Mouse (Mus musculus): ENCODE data around the gene Rac2. TPM values are rescaled to one million over a fixed set of nuclear protein-coding genes. Genes with fewer than 3 reads are reported as not detected.
A peak's percentile ranks its signal among the peaks of the same experiment; 100 is the strongest.

Rac2 gene
- polyA plus RNA-seq, 1 experiment, result 187 TPM

DNA sequence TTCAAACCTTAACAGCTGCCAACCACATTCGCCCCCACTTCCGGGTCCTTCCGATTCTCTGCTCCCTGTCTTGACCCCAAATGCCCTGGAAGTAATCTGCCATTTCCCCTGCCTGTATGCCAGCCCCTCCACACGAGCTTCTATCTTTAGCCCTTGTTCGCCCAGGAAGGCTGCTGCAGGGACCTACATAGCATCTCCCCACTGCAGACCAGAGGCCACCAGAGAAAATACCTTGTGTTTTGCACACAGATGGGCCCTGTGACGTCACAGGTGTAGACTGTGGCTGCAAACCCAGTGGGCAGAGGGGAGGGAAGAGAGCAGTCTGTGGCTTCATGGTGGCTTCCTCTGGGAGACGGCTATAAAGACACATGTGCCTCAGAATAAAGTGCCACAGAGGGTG lies 54.4 kb downstream of the Rac2 start:
- Histone ChIP-seq H3K4me1 (ENCODE audit: control insufficient read depth, insufficient read depth, low read length) (peaks cover 7% of the 10 kb centered on the region; the same call in 1 of the 2 replicates), H3K4me3 (replicated peaks; ENCODE audit: extremely low read depth, low read depth, low read length) (no peak overlapping the region)
- no peak for DNase-seq
- TF ChIP-seq POLR2A (IDR thresholded peaks at IDR 0.05; ENCODE audit: borderline replicate concordance, extremely low read depth, low read depth, low read length), result no peak
- WGBS, result 42% methylated on average over 7 of the region's 7 CpGs

DNA sequence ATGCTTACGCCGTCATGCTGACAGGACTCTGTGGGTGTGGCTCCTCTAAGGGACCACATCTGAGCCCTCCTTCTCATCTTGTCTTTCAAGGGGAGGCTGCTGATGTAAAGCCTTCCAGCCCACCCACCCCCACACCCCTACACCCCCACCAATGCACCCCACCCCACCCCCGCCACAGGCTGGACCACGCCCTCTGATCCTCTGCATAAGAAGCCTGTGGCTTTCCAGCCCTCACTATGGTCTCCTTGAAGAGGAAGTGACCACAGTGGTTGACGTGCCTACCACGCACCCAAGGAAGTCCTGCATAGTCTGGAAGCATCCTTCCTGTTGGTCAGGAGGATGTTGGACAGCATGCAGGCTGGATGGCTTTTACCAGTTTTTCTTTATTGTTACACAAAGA lies 56.8 kb downstream of the Rac2 start:
- 63% methylated on average over 6 of the region's 6 CpGs for WGBS
- no peak for TF ChIP-seq POLR2A (IDR thresholded peaks at IDR 0.05; ENCODE audit: borderline replicate concordance, extremely low read depth, low read depth, low read length)
- TF ChIP-seq CTCF (IDR thresholded peaks at IDR 0.05; ENCODE audit: insufficient read depth, low read length), result no peak
- DNase-seq, result no peak
- Histone ChIP-seq H3K4me1 (ENCODE audit: control insufficient read depth, insufficient read depth, low read length) (peaks cover 7% of the 10 kb centered on the region; the same call in 1 of the 2 replicates), H3K4me3 (replicated peaks; ENCODE audit: extremely low read depth, low read depth, low read length) (no peak overlapping the region)

DNA sequence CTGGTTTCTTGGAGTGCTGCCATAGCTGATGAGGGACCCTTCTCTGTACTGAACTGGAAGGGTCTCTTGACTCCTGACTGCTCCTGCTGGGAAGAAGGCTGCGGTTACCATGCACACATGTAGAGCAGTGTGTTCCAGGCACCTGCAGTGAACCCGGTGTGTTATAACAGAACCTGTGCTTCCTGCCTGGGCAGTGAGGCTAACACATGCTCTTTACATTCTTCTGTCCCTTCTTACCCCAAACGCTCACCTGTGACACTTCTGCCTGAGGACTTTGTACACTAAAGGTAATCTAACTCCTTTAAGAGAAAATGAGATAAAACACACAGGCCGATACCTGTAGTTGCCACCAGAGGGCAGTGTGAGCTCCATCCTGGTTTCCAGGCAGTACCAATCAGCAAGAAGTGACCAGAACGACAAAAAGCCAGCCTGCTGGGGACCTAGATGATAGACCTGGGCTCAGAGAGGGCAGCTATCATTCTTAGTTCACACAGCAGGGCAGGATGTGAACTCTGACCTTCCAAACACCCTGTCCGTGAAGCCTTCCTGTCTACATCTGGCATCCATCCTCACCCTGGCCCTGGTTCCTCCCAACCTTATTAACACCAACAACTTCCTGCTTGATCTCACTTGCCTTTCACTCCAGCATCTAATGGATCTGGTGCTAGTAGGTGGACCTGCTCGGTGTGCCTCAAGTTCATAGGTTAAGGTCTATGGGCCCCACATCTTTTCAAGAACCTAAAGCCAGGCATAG lies 58.0 kb downstream of the Rac2 start:
- Histone ChIP-seq H3K4me3 (replicated peaks; ENCODE audit: extremely low read depth, low read depth, low read length) (no peak overlapping the region), H3K4me1 (ENCODE audit: control insufficient read depth, insufficient read depth, low read length) (0 out of 2 replicates have a peak, but pooled peaks cover 2% of the 10 kb centered on the region)
- 23% methylated on average over 7 of the region's 7 CpGs for WGBS
- peak; percentile 81 for DNase-seq
- TF ChIP-seq CTCF (IDR thresholded peaks at IDR 0.05; ENCODE audit: insufficient read depth, low read length) (peak; percentile 94), POLR2A (IDR thresholded peaks at IDR 0.05; ENCODE audit: borderline replicate concordance, extremely low read depth, low read depth, low read length) (no peak)

DNA sequence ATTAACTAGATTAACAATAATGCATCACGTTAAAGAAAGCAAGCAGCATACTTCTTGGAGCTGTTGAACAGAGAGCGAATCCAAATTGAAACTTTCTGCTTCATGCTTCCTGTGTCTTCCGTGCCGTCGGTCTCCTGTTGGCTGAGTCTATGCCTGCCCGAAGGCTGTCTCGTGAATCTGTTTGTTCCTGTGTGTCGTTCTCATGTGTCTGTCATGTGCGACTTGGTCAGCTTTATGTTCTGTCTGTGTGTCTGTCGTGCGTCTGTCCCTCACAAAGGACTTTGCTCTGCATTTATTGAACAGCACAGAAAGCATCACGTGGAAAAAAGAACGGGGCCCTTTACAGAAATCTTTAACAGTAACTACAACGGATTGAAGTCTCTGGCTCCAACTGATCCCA lies 59.6 kb downstream of the Rac2 start:
- TF ChIP-seq POLR2A (IDR thresholded peaks at IDR 0.05; ENCODE audit: borderline replicate concordance, extremely low read depth, low read depth, low read length), result no peak
- TF ChIP-seq CTCF (IDR thresholded peaks at IDR 0.05; ENCODE audit: insufficient read depth, low read length), result no peak
- 0 out of 2 replicates have a peak, but pooled peaks cover 2% of the 10 kb centered on the region for H3K4me1 ChIP-seq (ENCODE audit: control insufficient read depth, insufficient read depth, low read length)
- WGBS, result 84% methylated on average over 14 of the region's 14 CpGs
- DNase-seq, result no peak
- no peak overlapping the region for H3K4me3 ChIP-seq (replicated peaks; ENCODE audit: extremely low read depth, low read depth, low read length)

- no peak for DNase-seq
- Histone ChIP-seq H3K4me1 (ENCODE audit: control insufficient read depth, insufficient read depth, low read length) (0 out of 2 replicates have a peak, but pooled peaks cover 2% of the 10 kb centered on the region), H3K4me3 (replicated peaks; ENCODE audit: extremely low read depth, low read depth, low read length) (no peak overlapping the region)
- TF ChIP-seq POLR2A (IDR thresholded peaks at IDR 0.05; ENCODE audit: borderline replicate concordance, extremely low read depth, low read depth, low read length), result no peak
- TF ChIP-seq CTCF (IDR thresholded peaks at IDR 0.05; ENCODE audit: insufficient read depth, low read length), result no peak
- 67% methylated on average over 7 of the region's 7 CpGs for WGBS
Observed at GRCm38 (mm10) chr15:78511951-78512350, 60.6 kb downstream of the Rac2 start.

DNA sequence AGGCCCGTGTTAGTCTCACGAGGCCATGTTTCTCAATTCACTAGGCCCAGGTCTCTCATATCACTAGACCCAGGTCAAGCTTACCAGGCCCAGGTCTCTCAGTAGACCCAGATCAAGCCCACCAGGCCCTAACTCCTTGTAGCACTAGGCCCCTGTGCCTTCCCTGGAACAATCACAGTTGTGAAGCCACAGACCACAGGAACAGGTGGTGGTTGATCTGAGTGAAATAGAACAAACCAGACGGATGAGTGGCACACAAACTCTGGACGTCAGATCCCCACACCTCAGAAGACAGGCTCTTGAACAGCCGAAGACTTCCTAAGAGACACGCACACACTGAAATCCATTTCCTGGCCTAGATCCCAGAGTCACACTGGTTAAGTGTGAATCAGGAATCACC lies 61.8 kb downstream of the Rac2 start:
- TF ChIP-seq POLR2A (IDR thresholded peaks at IDR 0.05; ENCODE audit: borderline replicate concordance, extremely low read depth, low read depth, low read length) (no peak), CTCF (IDR thresholded peaks at IDR 0.05; ENCODE audit: insufficient read depth, low read length) (no peak)
- no peak for DNase-seq
- 0 out of 2 replicates have a peak, but pooled peaks cover 2% of the 10 kb centered on the region for H3K4me1 ChIP-seq (ENCODE audit: control insufficient read depth, insufficient read depth, low read length)
- no peak overlapping the region for H3K4me3 ChIP-seq (replicated peaks; ENCODE audit: extremely low read depth, low read depth, low read length)
- WGBS, result 67% methylated on average over 6 of the region's 6 CpGs

- DNase-seq, result no peak
- Histone ChIP-seq H3K4me3 (replicated peaks; ENCODE audit: extremely low read depth, low read depth, low read length) (no peak overlapping the region), H3K4me1 (ENCODE audit: control insufficient read depth, insufficient read depth, low read length) (0 out of 2 replicates have a peak, but pooled peaks cover 2% of the 10 kb centered on the region)
- TF ChIP-seq POLR2A (IDR thresholded peaks at IDR 0.05; ENCODE audit: borderline replicate concordance, extremely low read depth, low read depth, low read length) (no peak), CTCF (IDR thresholded peaks at IDR 0.05; ENCODE audit: insufficient read depth, low read length) (no peak)
- WGBS, result 62% methylated on average over 8 of the region's 8 CpGs
Observed at GRCm38 (mm10) chr15:78510121-78510576, 62.4 kb downstream of the Rac2 start.

DNA sequence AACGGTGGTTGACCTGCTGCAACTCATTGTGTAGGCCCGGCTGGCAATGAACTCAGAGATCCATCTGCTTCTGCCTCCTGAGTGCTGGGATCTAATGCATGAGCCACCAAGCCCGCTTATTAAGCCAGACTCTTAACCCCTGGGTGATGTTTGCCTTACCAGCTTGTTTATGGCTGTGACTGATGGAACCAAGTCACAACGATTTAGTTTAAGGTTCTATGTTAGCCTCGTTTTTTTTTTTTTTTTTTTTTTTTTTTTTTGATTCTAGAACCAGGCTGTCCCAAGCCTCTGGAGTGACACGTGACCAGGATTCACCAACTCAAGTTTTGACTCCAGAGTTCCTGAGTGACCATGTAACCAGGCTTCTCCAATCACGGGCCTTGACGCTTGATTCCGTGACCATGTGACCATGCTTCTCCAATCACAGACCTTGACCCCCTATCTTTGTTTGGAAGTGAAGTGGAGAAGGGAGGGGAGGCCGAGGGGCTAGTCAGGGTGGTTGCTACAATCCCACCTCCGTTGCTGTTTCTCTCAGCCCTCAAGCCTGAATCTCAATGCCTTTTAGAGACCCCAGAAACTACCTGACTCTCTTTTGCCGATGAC lies 63.2 kb downstream of the Rac2 start:
- no peak for TF ChIP-seq POLR2A (IDR thresholded peaks at IDR 0.05; ENCODE audit: borderline replicate concordance, extremely low read depth, low read depth, low read length)
- TF ChIP-seq CTCF (IDR thresholded peaks at IDR 0.05; ENCODE audit: insufficient read depth, low read length), result no peak
- Histone ChIP-seq H3K4me1 (ENCODE audit: control insufficient read depth, insufficient read depth, low read length) (no peaks in the 10 kb centered on the region), H3K4me3 (replicated peaks; ENCODE audit: extremely low read depth, low read depth, low read length) (no peak overlapping the region)
- DNase-seq, result no peak
- 57% methylated on average over 12 of the region's 12 CpGs for WGBS

Other genes with a start within 250 kb of the Rac2 start
- gene Csf2rb, start 247.0 kb downstream of the Rac2 start, polyA plus RNA-seq (2012; rRNA removed), result 27.2 and 27.4 TPM in 2 replicates
- not detected in 2 replicates for gene Tex33, start 176.9 kb downstream of the Rac2 start, polyA plus RNA-seq (2012; rRNA removed)
- gene Tst, start 166.9 kb downstream of the Rac2 start, polyA plus RNA-seq (2012; rRNA removed), result 122 and 136 TPM in 2 replicates
- gene Mpst, start 166.4 kb downstream of the Rac2 start, polyA plus RNA-seq (2012; rRNA removed), result 136 and 145 TPM in 2 replicates
- 114 and 128 TPM in 2 replicates for gene Kctd17, start 144.2 kb downstream of the Rac2 start, polyA plus RNA-seq (2012; rRNA removed)
- 0.33 and 1.2 TPM in 2 replicates for gene Tmprss6, start 104.1 kb downstream of the Rac2 start, polyA plus RNA-seq (2012; rRNA removed)
- gene Il2rb, start 77.5 kb downstream of the Rac2 start, polyA plus RNA-seq (2012; rRNA removed), result 11.0 and 12.8 TPM in 2 replicates
- gene C1qtnf6, start 41.4 kb downstream of the Rac2 start, polyA plus RNA-seq (2012; rRNA removed), result 22.9 and 23.0 TPM in 2 replicates
- gene Sstr3, start 28.1 kb downstream of the Rac2 start, polyA plus RNA-seq (2012; rRNA removed), result 0.02 and 0.03 TPM in 2 replicates
- 42.8 and 45.5 TPM in 2 replicates for gene Cyth4, start 24.3 kb upstream of the Rac2 start, polyA plus RNA-seq (2012; rRNA removed)
- 0.02 and 0.09 TPM in 2 replicates for gene Elfn2, start 146.0 kb upstream of the Rac2 start, polyA plus RNA-seq (2012; rRNA removed)
- gene Mfng, start 200.7 kb upstream of the Rac2 start, polyA plus RNA-seq (2012; rRNA removed), result 78.0 and 98.3 TPM in 2 replicates
- 61.5 and 73.5 TPM in 2 replicates for gene Card10, start 230.3 kb upstream of the Rac2 start, polyA plus RNA-seq (2012; rRNA removed)